Mouse (Mus musculus) heart, embryonic 13.5 days (tissue): ENCODE measurements around the gene Myo1e. TPM values are rescaled to one million over a fixed set of nuclear protein-coding genes. Genes with fewer than 3 reads are reported as not detected.

Experiments
- ATAC-seq: fragments of 200-750 bp; cut with Nextera tagmentation; 2 replicates; pipeline ENCODE4 v1.8.0; 2017; ENCODE audit warnings: moderate TSS enrichment; ENCODE audit not compliant: insufficient number of reproducible peaks, low FRiP score, low TSS enrichment; ENCODE audit errors: extremely low read depth
- H3K27ac ChIP-seq: fragments of 300-500 bp; sonication (generic); replicated peaks from 2 replicates; pipeline ENCODE4 v1.5.1; 2015; ENCODE audit warnings: moderate library complexity, mild to moderate bottlenecking, inconsistent platforms
- H3K27me3 ChIP-seq: fragments of 300-500 bp; sonication (generic); replicated peaks from 2 replicates; pipeline ENCODE4 v1.6.1; 2015; ENCODE audit warnings: mild to moderate bottlenecking, inconsistent platforms
- H3K36me3 ChIP-seq: fragments of 300-500 bp; sonication (generic); 2 replicates; pipeline ENCODE4 v1.6.1; 2015; ENCODE audit warnings: mild to moderate bottlenecking, inconsistent platforms
- H3K4me1 ChIP-seq: fragments of 300-500 bp; sonication (generic); 2 replicates; pipeline ENCODE4 v1.6.1; 2015; ENCODE audit warnings: inconsistent platforms
- H3K4me2 ChIP-seq: fragments of 300-500 bp; sonication (generic); 2 replicates; pipeline ENCODE4 v1.6.1; 2015; ENCODE audit warnings: inconsistent platforms, mild to moderate bottlenecking, moderate library complexity
- H3K4me3 ChIP-seq: fragments of 300-500 bp; sonication (generic); 2 replicates; pipeline ENCODE4 v1.5.1; 2015; ENCODE audit warnings: moderate library complexity, mild to moderate bottlenecking, inconsistent platforms
- H3K9ac ChIP-seq: fragments of 300-500 bp; sonication (generic); 2 replicates; pipeline ENCODE4 v1.6.1; 2015; ENCODE audit warnings: inconsistent platforms, mild to moderate bottlenecking, moderate library complexity
- H3K9me3 ChIP-seq: fragments of 300-500 bp; sonication (generic); 2 replicates; pipeline ENCODE4 v1.6.1; 2016; ENCODE audit warnings: inconsistent platforms
- WGBS: fragments of 180-500 bp; shearing (Covaris S2); methylation state at CpG from one replicate; pipeline ENCODE4 v1.1.7; 2015; ENCODE audit warnings: mixed read lengths; 5-methylcytosine and 5-hydroxymethylcytosine counted together
- polyA plus RNA-seq: library from polyadenylated mRNA; unstranded; fragments of >200 nt; fragmentation: Nextera tagmentation; extraction: Ambion mirVana; gene quantifications from 2 replicates; pipeline ENCODE4 v1.2.1, GENCODE M21; 2015

The Myo1e gene
- polyA plus RNA-seq, 1 experiment from 2014 or later: 10.9 TPM

DNA sequence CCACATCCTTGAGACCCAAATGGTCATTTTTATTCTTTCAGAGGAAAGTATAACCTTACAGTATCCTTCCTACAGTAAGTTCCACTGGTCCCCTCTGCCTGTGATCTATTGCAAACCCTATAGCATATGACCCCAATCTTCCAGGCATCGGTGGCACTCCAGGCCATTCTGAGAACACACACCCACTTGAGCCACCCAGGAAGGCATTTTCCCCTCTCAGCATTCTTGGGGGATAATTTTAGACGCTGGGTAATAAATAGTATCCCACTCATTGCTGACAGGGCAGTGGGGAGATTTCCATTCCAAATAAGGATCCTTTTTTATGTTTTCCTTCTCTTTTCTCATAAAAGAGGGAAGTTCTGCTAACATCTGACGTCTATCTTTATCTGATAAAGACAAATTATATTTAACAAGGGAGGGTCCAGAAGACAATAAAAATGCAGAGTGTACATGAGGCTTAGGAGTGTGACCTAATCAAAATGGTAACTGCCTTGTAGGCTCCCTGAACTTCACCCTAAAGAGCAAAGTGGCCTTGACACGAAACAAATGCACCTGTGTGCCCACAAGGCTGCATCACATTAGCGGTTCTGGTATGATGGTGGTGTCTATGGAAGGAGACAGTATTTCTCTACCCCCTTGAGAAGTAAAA is 121.2 kb downstream of the Myo1e start:
- 54% methylated on average over 5 of the region's 5 CpGs for WGBS
- Histone ChIP-seq H3K27ac (peak overlapping the region; percentile 51; the same call in 1 of the 2 replicates), H3K36me3 (peaks cover 38% of the 10 kb centered on the region), H3K27me3 (no peaks in the 10 kb centered on the region), H3K9me3 (no peaks in the 10 kb centered on the region), H3K4me2 (no peak overlapping the region), H3K9ac (no peak overlapping the region), H3K4me3 (no peak overlapping the region), H3K4me1 (peaks cover 20% of the 10 kb centered on the region)
- ATAC-seq: no peak

DNA sequence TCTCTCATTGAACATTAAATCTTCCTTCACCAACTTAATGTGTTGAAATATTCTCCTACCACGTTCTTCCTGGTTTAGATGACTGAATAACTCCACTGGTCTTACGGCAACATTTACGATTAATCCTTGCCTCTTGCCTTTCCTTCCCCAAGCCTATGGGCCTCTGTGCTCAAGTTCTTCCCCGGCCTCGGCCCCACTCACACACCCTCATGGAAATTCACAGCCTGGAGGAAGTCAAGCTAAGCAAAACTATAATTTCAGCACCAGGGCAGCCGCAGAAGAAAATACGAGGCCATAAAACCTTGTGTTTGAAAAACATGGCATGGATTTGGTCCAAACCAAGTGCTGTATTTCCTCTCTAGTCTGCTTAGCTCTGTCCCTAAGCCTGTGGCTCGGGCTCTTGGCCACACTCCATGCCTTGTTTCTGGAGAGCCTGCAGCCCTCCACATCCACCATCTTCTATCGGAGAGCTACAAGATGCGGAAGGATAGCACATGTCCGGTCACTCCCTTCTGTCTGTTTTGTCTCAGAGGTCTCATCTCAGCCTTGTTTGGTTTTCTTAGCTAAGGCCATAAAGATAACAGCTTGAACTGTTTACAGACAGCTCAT is 124.7 kb downstream of the Myo1e start:
- H3K4me3 ChIP-seq: no peak overlapping the region
- H3K9ac ChIP-seq: no peak overlapping the region
- H3K9me3 ChIP-seq: no peaks in the 10 kb centered on the region
- no peaks in the 10 kb centered on the region for H3K27me3 ChIP-seq
- 73% methylated on average over 11 of the region's 11 CpGs for WGBS
- H3K4me1 ChIP-seq: peaks cover 18% of the 10 kb centered on the region
- peaks cover 36% of the 10 kb centered on the region for H3K36me3 ChIP-seq
- H3K27ac ChIP-seq: no peak overlapping the region
- no peak for ATAC-seq
- no peak overlapping the region for H3K4me2 ChIP-seq

DNA sequence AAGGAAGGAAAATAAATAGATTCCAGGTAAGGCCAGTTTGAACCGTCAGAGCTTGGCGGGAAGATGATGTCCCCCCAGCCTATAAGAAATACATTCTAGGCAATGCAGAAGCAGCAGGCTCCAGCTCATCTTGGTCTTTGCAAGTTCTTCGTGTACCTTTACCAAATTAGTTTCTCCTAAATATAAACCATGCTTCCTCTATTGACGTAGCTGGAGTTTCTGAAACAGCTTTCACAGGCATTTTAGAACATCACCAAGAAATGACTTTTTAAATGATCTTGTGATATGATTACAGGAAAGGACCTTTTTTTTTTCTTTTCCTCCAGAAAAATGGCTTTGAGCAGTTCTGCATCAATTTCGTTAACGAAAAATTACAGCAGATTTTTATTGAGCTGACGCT is 131.2 kb downstream of the Myo1e start:
- no peak for ATAC-seq
- H3K9ac ChIP-seq: no peak overlapping the region
- no peaks in the 10 kb centered on the region for H3K27me3 ChIP-seq
- 83% methylated on average over 7 of the region's 7 CpGs for WGBS
- H3K27ac ChIP-seq: no peak overlapping the region
- H3K4me2 ChIP-seq: no peak overlapping the region
- H3K9me3 ChIP-seq: no peaks in the 10 kb centered on the region
- no peaks in the 10 kb centered on the region for H3K4me1 ChIP-seq
- H3K36me3 ChIP-seq: peaks cover 89% of the 10 kb centered on the region
- no peak overlapping the region for H3K4me3 ChIP-seq

DNA sequence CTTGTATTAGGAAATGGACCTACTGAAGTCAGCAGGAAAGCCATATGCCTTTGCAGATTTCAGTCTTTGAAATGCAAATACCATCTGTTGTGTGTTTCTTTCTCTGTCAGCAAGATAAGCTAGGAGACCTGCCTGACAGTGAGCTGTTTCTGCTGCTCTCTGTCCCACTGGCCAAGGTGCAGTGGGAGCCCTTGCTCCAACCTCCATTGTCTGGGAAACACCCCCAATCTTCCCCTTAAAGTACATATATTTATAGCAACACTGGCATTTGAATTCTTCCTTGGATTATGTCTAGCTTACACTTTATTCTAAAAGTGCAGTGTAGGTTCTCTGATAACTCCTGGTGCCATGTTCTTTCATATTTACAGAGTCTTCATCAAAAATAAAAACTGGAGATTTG is 131.7 kb downstream of the Myo1e start:
- ATAC-seq: no peak
- no peaks in the 10 kb centered on the region for H3K9me3 ChIP-seq
- no peak overlapping the region for H3K27ac ChIP-seq
- H3K9ac ChIP-seq: no peak overlapping the region
- H3K36me3 ChIP-seq: peaks cover 94% of the 10 kb centered on the region
- no peaks in the 10 kb centered on the region for H3K4me1 ChIP-seq
- H3K4me3 ChIP-seq: no peak overlapping the region
- no peak overlapping the region for H3K4me2 ChIP-seq
- H3K27me3 ChIP-seq: no peaks in the 10 kb centered on the region

DNA sequence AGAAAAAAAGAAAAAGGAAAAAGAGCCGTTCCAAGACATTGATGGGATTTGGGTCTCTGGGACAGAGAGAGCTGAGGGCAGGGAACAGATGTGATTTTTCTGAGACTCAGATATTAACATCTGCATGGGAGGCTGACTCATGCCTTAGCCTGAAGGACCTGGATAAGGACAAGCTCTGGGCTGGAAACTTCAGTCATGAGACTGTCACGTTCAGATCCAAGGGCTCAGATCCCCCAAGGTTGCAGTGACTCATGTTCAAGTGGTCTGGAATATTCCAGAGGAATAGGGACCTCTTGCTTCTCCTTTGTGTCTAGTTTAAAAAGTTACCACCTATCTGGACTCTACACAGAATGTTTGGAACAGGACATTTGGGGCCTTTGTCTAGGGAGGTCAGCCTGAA is 142.1 kb downstream of the Myo1e start:
- no peak for ATAC-seq
- Histone ChIP-seq H3K4me2 (no peak overlapping the region), H3K4me3 (no peak overlapping the region), H3K36me3 (peaks cover 58% of the 10 kb centered on the region), H3K27me3 (no peaks in the 10 kb centered on the region), H3K27ac (no peak overlapping the region), H3K4me1 (no peaks in the 10 kb centered on the region), H3K9ac (no peak overlapping the region), H3K9me3 (no peaks in the 10 kb centered on the region)
- 65% methylated on average over 2 of the region's 2 CpGs for WGBS

DNA sequence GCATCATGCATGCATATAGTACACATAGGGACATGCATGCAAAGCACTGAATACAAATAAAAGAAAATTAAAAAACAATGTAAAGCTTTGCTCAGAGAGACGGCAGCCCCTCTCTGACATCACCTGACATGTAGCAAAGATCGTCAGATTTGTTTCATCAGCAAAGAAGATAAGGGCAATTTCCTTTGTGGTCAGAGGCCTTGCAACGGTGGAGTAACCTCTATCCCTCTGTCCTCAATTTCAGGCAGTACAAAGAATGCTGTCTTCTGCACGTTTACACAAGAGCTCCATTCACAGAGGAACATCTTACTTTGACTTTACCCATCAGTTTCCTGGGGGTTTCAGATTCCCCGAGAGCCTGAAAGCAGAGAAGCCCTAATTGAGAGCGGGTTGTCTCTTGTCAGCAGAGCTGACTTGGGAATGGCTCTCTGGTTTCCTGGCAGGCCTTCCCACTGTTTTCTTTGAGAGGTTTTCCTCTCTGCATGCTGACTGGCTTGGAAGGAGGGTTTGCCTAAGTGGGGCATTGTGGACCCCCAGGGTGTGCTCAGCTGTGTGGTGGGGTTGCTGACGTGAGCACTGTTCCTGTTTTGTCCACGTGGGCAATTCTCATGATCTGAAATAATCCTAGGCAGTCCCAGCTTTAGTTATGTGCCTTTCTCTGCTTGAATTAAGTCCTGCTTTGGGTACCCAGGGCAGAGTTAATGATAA is 144.6 kb downstream of the Myo1e start:
- WGBS: 44% methylated on average over 8 of the region's 8 CpGs
- H3K36me3 ChIP-seq: peaks cover 66% of the 10 kb centered on the region
- ATAC-seq: no peak

DNA sequence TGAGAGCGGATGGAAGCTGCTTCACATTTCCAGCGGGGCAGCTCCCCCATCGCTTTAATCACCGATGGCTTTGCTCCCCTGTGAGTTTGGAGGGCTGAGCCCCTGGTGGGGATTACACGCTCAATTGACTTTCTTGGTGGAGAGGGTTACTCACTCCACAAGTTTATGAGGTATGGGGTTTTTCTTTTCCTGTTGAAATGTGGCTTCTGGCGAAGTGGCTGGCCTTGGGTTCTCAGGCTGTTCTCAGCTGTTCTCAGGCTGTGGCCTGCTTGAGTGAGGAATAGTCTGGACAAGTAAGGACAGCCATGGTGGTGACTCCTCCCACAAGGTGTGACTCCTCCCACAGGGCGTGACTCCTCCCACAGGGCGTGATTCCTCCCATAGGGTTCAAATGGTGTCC is 149.1 kb downstream of the Myo1e start:
- H3K27me3 ChIP-seq: no peaks in the 10 kb centered on the region
- no peak for ATAC-seq
- H3K27ac ChIP-seq: no peak overlapping the region
- peaks cover 6% of the 10 kb centered on the region for H3K9me3 ChIP-seq
- peaks cover 74% of the 10 kb centered on the region for H3K36me3 ChIP-seq
- no peak overlapping the region for H3K4me3 ChIP-seq
- H3K4me1 ChIP-seq: no peaks in the 10 kb centered on the region
- 54% methylated on average over 8 of the region's 8 CpGs for WGBS
- H3K4me2 ChIP-seq: no peak overlapping the region
- no peak overlapping the region for H3K9ac ChIP-seq

More for the DNA sequence above, 144.6 kb downstream of the Myo1e start:
- Histone ChIP-seq H3K4me3 (no peak overlapping the region), H3K4me2 (no peak overlapping the region), H3K4me1 (no peaks in the 10 kb centered on the region), H3K27ac (no peak overlapping the region), H3K9me3 (no peaks in the 10 kb centered on the region), H3K27me3 (no peaks in the 10 kb centered on the region), H3K9ac (no peak overlapping the region)

DNA sequence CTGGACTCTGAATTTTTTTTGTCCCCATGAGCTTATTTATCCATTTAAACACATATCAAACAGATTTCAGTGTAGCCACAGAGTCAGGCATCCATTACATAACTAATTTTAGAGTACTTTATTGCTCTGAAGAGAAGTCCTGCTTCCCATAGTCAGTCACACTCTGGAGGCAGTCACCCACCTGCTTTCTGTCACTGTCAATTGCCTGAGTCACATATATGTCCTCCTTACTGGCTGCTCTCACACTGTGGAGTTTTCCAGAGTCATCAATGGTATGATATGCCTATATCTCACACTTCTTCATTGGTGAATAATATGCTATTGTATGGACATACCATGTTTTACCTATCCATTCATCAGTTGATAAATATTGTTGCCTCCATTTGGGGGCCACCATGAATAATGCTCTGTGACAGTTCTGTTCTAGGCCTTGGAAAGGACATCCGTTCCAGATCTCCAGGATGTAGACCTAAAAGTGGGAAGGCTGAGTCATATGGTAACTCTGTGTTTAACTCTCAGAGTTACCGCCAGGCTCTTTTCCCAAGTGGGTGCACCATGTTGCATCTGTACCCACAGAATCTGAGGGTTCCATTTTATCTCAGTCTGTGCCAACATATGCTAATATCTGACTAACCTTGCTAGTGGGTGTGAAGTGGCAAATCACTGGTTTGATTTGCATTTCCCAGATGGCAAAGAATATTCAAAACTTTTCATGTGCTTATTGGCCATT is 152.4 kb downstream of the Myo1e start:
- Histone ChIP-seq H3K36me3 (peaks cover 80% of the 10 kb centered on the region), H3K9me3 (peaks cover 6% of the 10 kb centered on the region), H3K4me1 (no peaks in the 10 kb centered on the region), H3K4me3 (no peak overlapping the region), H3K27me3 (no peaks in the 10 kb centered on the region), H3K4me2 (no peak overlapping the region), H3K9ac (no peak overlapping the region), H3K27ac (no peak overlapping the region)
- 80% methylated on average over 2 of the region's 2 CpGs for WGBS
- ATAC-seq: no peak

DNA sequence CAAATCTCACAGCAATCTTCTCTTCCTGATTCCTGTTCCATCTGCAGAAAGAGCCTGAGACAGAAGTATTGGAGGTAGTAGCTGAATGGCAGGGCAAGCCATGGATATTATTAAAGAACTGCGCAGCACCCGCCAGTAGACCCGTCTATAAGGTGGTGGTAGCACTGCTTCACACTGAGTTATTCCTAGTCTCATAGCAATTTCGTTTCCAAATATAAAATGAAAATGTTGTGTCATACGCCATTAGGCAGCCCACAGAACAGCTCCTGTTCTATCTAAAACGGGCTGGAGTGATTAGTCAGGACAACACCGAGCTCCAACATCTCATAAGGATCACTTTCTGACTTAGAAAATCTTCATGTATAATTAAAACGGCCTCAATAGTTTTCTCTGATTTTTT is 157.6 kb downstream of the Myo1e start:
- no peaks in the 10 kb centered on the region for H3K4me1 ChIP-seq
- no peak overlapping the region for H3K9ac ChIP-seq
- no peaks in the 10 kb centered on the region for H3K27me3 ChIP-seq
- no peak overlapping the region for H3K27ac ChIP-seq
- ATAC-seq: no peak
- H3K4me2 ChIP-seq: no peak overlapping the region
- no peak overlapping the region for H3K4me3 ChIP-seq
- WGBS: 85% methylated on average over 8 of the region's 8 CpGs
- peaks cover 81% of the 10 kb centered on the region for H3K36me3 ChIP-seq
- H3K9me3 ChIP-seq: 0 out of 2 replicates have a peak, but pooled peaks cover 3% of the 10 kb centered on the region

DNA sequence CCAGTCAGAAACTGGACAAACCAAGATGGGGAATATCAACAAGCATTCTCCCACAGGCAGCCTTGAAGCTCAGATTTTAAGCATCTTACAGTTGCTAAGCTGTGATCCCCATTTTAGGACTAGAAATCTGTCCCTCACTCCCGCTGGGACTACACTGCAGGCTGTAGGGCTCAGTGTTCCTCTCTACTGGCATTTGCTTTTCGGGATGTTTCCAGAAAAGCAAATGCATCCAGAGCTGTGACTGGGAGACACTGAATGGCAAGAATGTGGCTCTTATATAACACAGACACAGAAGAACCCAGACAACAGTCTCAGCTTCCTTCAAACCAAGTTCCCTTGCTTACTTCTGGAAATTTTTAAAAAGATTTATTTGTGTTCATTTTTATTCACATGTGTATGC is 158.8 kb downstream of the Myo1e start:
- Histone ChIP-seq H3K36me3 (peaks cover 83% of the 10 kb centered on the region), H3K4me3 (no peak overlapping the region), H3K9me3 (0 out of 2 replicates have a peak, but pooled peaks cover 3% of the 10 kb centered on the region), H3K4me2 (no peak overlapping the region), H3K9ac (no peak overlapping the region), H3K27me3 (no peaks in the 10 kb centered on the region), H3K4me1 (peaks cover 7% of the 10 kb centered on the region), H3K27ac (no peak overlapping the region)
- WGBS: 77% methylated on average over 2 of the region's 2 CpGs
- no peak for ATAC-seq

DNA sequence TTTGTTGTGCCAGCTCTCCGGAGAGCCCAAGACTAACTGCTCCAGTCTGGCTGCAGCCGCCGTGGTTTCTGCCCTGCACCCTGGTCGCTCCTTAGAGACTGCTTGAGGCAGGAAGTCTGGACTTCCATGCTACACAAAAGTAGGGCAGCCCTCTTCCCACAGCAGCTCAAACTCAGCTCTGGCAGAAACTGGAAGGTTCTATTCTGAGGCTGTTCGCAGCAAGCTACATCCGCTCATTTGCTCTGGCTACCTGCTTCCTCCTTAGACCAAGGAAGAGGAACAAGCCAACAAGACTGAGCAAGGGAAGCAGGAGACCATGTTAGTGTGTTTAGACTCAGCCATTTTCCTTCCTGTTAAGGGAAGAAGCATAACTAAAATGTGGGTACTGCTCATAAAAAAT is 159.7 kb downstream of the Myo1e start:
- no peak overlapping the region for H3K27ac ChIP-seq
- H3K4me2 ChIP-seq: no peak overlapping the region
- ATAC-seq: no peak
- no peaks in the 10 kb centered on the region for H3K27me3 ChIP-seq
- 92% methylated on average over 6 of the region's 6 CpGs for WGBS
- 0 out of 2 replicates have a peak, but pooled peaks cover 3% of the 10 kb centered on the region for H3K9me3 ChIP-seq
- H3K9ac ChIP-seq: no peak overlapping the region
- H3K4me3 ChIP-seq: no peak overlapping the region
- H3K36me3 ChIP-seq: peaks cover 84% of the 10 kb centered on the region
- H3K4me1 ChIP-seq: peaks cover 11% of the 10 kb centered on the region
